Mouse (Mus musculus) lung, postnatal 0 days (tissue): ENCODE measurements around the gene Eif4a1. TPM values are rescaled to one million over a fixed set of nuclear protein-coding genes. Genes with fewer than 3 reads are reported as not detected.

Experiments used
- ATAC-seq: fragments of 200-750 bp; cut with Nextera tagmentation; 2 replicates; pipeline ENCODE4 v1.8.0; 2017; ENCODE audit warnings: moderate library complexity
- DNase-seq: peaks from one replicate; pipeline ENCODE4 v3.0.0-alpha.2; 2016; ENCODE audit warnings: low spot score
- H3K27ac ChIP-seq: fragments of 300-500 bp; sonication (generic); 2 replicates; pipeline ENCODE4 v1.5.1; 2014; ENCODE audit warnings: antibody characterized with exemption, mild to moderate bottlenecking, low read length, mixed read lengths
- H3K27me3 ChIP-seq: fragments of 300-500 bp; sonication (generic); replicated peaks from 2 replicates; pipeline ENCODE4 v1.6.1; 2014; ENCODE audit warnings: low read length, mixed read lengths; ENCODE audit not compliant: insufficient read depth
- H3K36me3 ChIP-seq: fragments of 300-500 bp; sonication (generic); 2 replicates; pipeline ENCODE4 v1.6.1; 2014; ENCODE audit warnings: low read length, mixed read lengths; ENCODE audit not compliant: insufficient read depth
- H3K4me1 ChIP-seq: fragments of 300-500 bp; sonication (generic); 2 replicates; pipeline ENCODE4 v1.6.1; 2014; ENCODE audit warnings: antibody characterized with exemption, low read depth, low read length, mixed read lengths; ENCODE audit not compliant: insufficient read depth
- H3K4me2 ChIP-seq: fragments of 300-500 bp; sonication (generic); replicated peaks from 2 replicates; pipeline ENCODE4 v1.6.1; 2014; ENCODE audit warnings: low read depth, mild to moderate bottlenecking, low read length, moderate library complexity, mixed read lengths
- H3K4me3 ChIP-seq: fragments of 300-500 bp; sonication (generic); 2 replicates; pipeline ENCODE4 v1.5.1; 2014; ENCODE audit warnings: low read depth, low read length
- H3K9ac ChIP-seq: fragments of 300-500 bp; sonication (generic); replicated peaks from 2 replicates; pipeline ENCODE4 v1.6.1; 2014; ENCODE audit warnings: low read depth, mild to moderate bottlenecking
- H3K9me3 ChIP-seq: fragments of 300-500 bp; sonication (generic); 2 replicates; pipeline ENCODE4 v1.6.1; 2016; ENCODE audit warnings: low read length, mixed read lengths
- CTCF ChIP-seq: IDR thresholded peaks from 2 replicates; pipeline ENCODE4 v1.5.1; 2016; ENCODE audit warnings: antibody characterized with exemption, mild to moderate bottlenecking
- EP300 ChIP-seq: IDR thresholded peaks from 2 replicates; pipeline ENCODE4 v1.6.1; 2016; ENCODE audit warnings: antibody characterized with exemption, mild to moderate bottlenecking, control low read depth
- WGBS: fragments of 180-500 bp; shearing (Covaris S2); extraction: QIAGEN DNeasy Blood & Tissue Kit; methylation state at CpG from one replicate; pipeline ENCODE4 v1.1.7; 2014; 5-methylcytosine and 5-hydroxymethylcytosine counted together
- microRNA counts: library from miRNA; unstranded; fragments of <30 nt; microRNA quantifications from one replicate; lab custom pipeline; 2015
- microRNA-seq: library from miRNA; unstranded; fragments of <30 nt; microRNA quantifications from one replicate; pipeline ENCODE4, GENCODE M21; 2016
- polyA plus RNA-seq: library from polyadenylated mRNA; unstranded; fragments of >200 nt; fragmentation: Nextera tagmentation; extraction: Ambion mirVana; gene quantifications from 2 replicates; pipeline ENCODE4 v1.2.1, GENCODE M21; 2015

Gene Eif4a1
- polyA plus RNA-seq, 1 experiment from 2014 or later = 286 TPM

DNA sequence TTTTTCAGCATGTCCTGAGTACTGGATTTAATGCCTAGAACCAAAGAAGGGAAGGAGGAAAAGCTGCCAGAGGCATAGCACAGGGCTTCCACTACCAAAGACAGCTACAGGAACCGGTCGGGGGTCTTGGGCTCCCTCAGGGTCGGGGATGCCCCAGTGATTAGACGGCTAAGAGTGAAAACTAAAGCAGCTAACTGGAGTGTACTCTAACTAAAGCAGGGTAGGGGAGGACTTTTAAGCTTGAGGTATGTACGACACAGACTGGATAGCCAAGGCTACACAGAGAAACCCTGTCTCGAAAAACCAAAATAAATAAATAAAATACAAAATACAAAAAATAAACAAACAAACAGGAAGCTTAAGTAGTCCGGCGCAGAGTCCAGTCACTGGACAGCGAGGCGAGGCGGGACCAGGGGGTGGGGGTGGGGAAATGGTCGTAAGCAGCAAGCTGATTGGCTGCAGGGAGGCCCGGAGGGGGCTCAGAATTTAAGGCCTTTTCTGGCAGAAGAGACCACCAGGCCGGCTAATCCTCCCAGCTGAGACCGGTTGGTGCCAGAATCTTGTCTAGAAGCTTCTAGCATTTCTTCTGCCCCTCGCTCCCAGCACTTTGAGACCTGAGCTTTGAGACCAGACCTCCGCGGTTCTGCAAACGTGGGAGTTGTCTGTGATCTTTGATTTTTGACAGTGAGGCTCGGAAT is 50.5 kb downstream of the Eif4a1 start, which contains the start of gene Sat2:
Sat2 (plus strand) TSS at position 454 of the 698 bp plus-strand sequence.
- Histone ChIP-seq H3K27me3 (no peaks in the 10 kb centered on the region), H3K4me3 (peak within 1 kb of the TSS; percentile 46), H3K36me3 (no peaks in the 10 kb centered on the region), H3K27ac (peak within 1 kb of the TSS; percentile 43), H3K9me3 (no peaks in the 10 kb centered on the region), H3K4me2 (peak within 1 kb of the TSS; percentile 56), H3K9ac (peak within 1 kb of the TSS; percentile 54), H3K4me1 (no peaks in the 10 kb centered on the region)
- WGBS = 2% methylated on average over 20 of the region's 20 CpGs
- no peak for TF ChIP-seq CTCF
- no peak for TF ChIP-seq EP300
- DNase-seq (peak; percentile 86), ATAC-seq (peak; percentile 87)

DNA sequence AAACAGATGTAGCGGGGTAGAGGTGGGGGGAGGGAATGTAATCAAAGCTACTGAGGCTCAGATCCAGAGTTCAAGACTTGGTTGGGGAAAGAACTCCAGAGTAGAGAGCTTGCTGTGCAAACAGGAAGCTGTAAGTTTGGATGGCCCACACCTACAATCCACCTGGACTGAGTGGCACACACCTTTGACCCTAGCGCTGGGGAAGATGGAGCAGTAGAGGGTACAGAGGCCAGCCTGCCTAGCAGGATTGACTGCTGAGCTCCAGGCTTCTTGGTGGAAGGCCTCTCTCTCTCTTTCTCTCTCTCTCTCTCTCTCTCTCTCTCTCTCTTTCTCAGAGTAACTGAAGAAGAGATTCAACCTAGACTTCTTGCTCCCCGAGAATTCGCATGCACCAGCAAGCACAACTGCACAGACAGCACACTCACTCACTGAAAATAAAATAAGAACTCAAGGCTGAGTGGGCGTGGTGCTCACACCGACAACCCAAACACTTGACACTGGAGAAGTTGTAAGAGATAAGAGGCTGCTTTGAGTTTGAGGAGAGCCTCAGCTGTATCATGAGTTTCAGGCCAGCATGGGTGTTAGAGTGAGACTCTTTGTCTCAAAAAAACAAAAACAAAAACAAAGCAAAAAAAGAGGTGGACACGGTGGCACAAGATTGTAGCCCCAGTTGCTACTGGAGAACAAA is 51.7 kb downstream of the Eif4a1 start:
- Histone ChIP-seq H3K9ac (no peak overlapping the region), H3K27me3 (no peaks in the 10 kb centered on the region), H3K27ac (no peak overlapping the region), H3K4me2 (no peak overlapping the region), H3K9me3 (no peaks in the 10 kb centered on the region), H3K4me3 (no peak overlapping the region), H3K36me3 (no peaks in the 10 kb centered on the region), H3K4me1 (no peaks in the 10 kb centered on the region)
- DNase-seq (no peak), ATAC-seq (no peak)
- TF ChIP-seq CTCF = no peak
- TF ChIP-seq EP300 = no peak
- 60% methylated on average over 7 of the region's 7 CpGs for WGBS

DNA sequence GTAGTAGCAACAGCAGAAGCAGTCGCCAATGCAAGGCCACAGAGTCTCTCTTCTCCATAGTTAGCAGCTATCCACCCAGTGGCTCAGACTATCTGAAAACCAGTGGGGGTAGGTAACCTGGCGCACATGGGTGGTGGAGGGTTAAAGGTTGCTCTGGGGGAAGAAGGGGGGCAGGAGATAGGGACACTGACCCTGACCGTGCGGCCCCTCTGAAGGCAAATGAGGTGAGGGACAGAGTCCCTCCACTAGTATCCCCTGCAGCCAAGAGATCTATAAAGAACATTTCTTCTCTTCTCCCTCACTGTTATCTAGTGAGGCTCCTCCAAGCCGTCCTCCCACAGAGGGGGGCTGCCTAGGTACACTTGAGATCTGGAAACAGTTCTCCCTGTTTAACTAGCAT is 54.4 kb downstream of the Eif4a1 start, which contains the start of gene Shbg:
Shbg (minus strand) TSS at position 101 of the 400 bp plus-strand sequence.
- Histone ChIP-seq H3K9me3 (no peaks in the 10 kb centered on the region), H3K9ac (no peak within 1 kb of the TSS), H3K36me3 (no peaks in the 10 kb centered on the region), H3K27ac (no peak within 1 kb of the TSS), H3K4me2 (no peak within 1 kb of the TSS), H3K4me1 (peaks cover 4% of the 10 kb centered on the region; the same call in 1 of the 2 replicates), H3K27me3 (no peaks in the 10 kb centered on the region), H3K4me3 (no peak within 1 kb of the TSS)
- WGBS = 64% methylated on average over 5 of the region's 5 CpGs
- ATAC-seq (no peak), DNase-seq (no peak)
- TF ChIP-seq EP300 (no peak), CTCF (no peak)

MicroRNA genes within 50 kb of the gene (microRNA counts, 519-probe panel; counts per million panel counts)
- microRNA mmu-miR-1934 (lab: Ali Mortazavi, UCI) = not detected
- microRNA mmu-miR-467f (lab: Ali Mortazavi, UCI) = 3,336 counts per million, percentile 19 among the panel's probes with 10 or more counts

Small RNA genes within 50 kb of the gene (microRNA-seq; reads per million reads assigned to microRNA genes)
- gene Mir1934 (2.2 reads per million), gene Mir467f (not detected)

Other genes with a start within 250 kb of the Eif4a1 start
- 1.3 and 2.2 TPM in 2 replicates for gene Dnah2, start 123.3 kb downstream of the Eif4a1 start, polyA plus RNA-seq
- 0.80 and 1.0 TPM in 2 replicates for gene Efnb3, start 112.2 kb downstream of the Eif4a1 start, polyA plus RNA-seq
- gene Wrap53, start 92.2 kb downstream of the Eif4a1 start, polyA plus RNA-seq = 13.8 and 14.3 TPM in 2 replicates
- gene Trp53, start 92.1 kb downstream of the Eif4a1 start, polyA plus RNA-seq = 39.8 and 50.6 TPM in 2 replicates
- 7.5 and 8.1 TPM in 2 replicates for gene Atp1b2, start 66.5 kb downstream of the Eif4a1 start, polyA plus RNA-seq
- not detected in 2 replicates for gene Shbg, start 54.5 kb downstream of the Eif4a1 start, polyA plus RNA-seq
- gene Sat2, start 50.4 kb downstream of the Eif4a1 start, polyA plus RNA-seq = 14.4 and 16.3 TPM in 2 replicates
- gene Fxr2, start 39.4 kb downstream of the Eif4a1 start, polyA plus RNA-seq = 16.3 and 17.9 TPM in 2 replicates
- 0.14 and 0.17 TPM in 2 replicates for gene Sox15, start 17.1 kb downstream of the Eif4a1 start, polyA plus RNA-seq
- 57.3 and 61.3 TPM in 2 replicates for gene Mpdu1, start 9.8 kb downstream of the Eif4a1 start, polyA plus RNA-seq
- 41.9 and 43.6 TPM in 2 replicates for gene Cd68, start 6.3 kb downstream of the Eif4a1 start, polyA plus RNA-seq
- gene Senp3, start 9.7 kb upstream of the Eif4a1 start, polyA plus RNA-seq = 36.0 and 37.8 TPM in 2 replicates
- gene Tnfsf13, start 13.4 kb upstream of the Eif4a1 start, polyA plus RNA-seq = 4.4 and 6.7 TPM in 2 replicates
- 12.0 and 13.6 TPM in 2 replicates for gene Tnfsf12, start 23.4 kb upstream of the Eif4a1 start, polyA plus RNA-seq
- 11.9 and 13.1 TPM in 2 replicates for gene Tnfsfm13, start 23.7 kb upstream of the Eif4a1 start, polyA plus RNA-seq
- 14.0 and 15.3 TPM in 2 replicates for gene Polr2a, start 86.2 kb upstream of the Eif4a1 start, polyA plus RNA-seq
- 1.0 TPM in 2 replicates for gene Slc35g3, start 89.5 kb upstream of the Eif4a1 start, polyA plus RNA-seq
- 6.6 and 7.6 TPM in 2 replicates for gene Zbtb4, start 93.5 kb upstream of the Eif4a1 start, polyA plus RNA-seq
- gene Chrnb1, start 123.5 kb upstream of the Eif4a1 start, polyA plus RNA-seq = 15.6 and 16.2 TPM in 2 replicates
- 0.57 and 0.95 TPM in 2 replicates for gene Fgf11, start 129.4 kb upstream of the Eif4a1 start, polyA plus RNA-seq
- 14.3 and 14.9 TPM in 2 replicates for gene Tmem102, start 133.2 kb upstream of the Eif4a1 start, polyA plus RNA-seq
- gene Gm39566, start 142.9 kb upstream of the Eif4a1 start, polyA plus RNA-seq = not detected in 2 replicates
- not detected in 2 replicates for gene Spem2, start 146.0 kb upstream of the Eif4a1 start, polyA plus RNA-seq
- gene Spem1, start 149.8 kb upstream of the Eif4a1 start, polyA plus RNA-seq = not detected in 2 replicates
- gene Nlgn2, start 165.4 kb upstream of the Eif4a1 start, polyA plus RNA-seq = 2.9 and 3.9 TPM in 2 replicates
- 365 and 395 TPM in 2 replicates for gene Tmem256, start 166.1 kb upstream of the Eif4a1 start, polyA plus RNA-seq
- 107 and 114 TPM in 2 replicates for gene Plscr3, start 174.0 kb upstream of the Eif4a1 start, polyA plus RNA-seq
- 6.1 and 7.6 TPM in 2 replicates for gene Tnk1, start 186.3 kb upstream of the Eif4a1 start, polyA plus RNA-seq
- not detected in 2 replicates for gene Tmem95, start 205.6 kb upstream of the Eif4a1 start, polyA plus RNA-seq
- 10.1 and 11.4 TPM in 2 replicates for gene Kctd11, start 209.0 kb upstream of the Eif4a1 start, polyA plus RNA-seq
- 1.5 and 1.7 TPM in 2 replicates for gene Acap1, start 223.1 kb upstream of the Eif4a1 start, polyA plus RNA-seq
- 6.4 and 7.0 TPM in 2 replicates for gene 2810408A11Rik, start 228.6 kb upstream of the Eif4a1 start, polyA plus RNA-seq
- 3.8 and 3.9 TPM in 2 replicates for gene Neurl4, start 228.6 kb upstream of the Eif4a1 start, polyA plus RNA-seq
- gene Gps2, start 241.5 kb upstream of the Eif4a1 start, polyA plus RNA-seq = 53.0 and 59.1 TPM in 2 replicates
- 758 and 815 TPM in 2 replicates for gene Eif5a, start 249.5 kb upstream of the Eif4a1 start, polyA plus RNA-seq